Mouse (Mus musculus) hindbrain, embryonic 13.5 days (tissue): Measurements from ENCODE around the gene Castor2. TPM values are rescaled to one million over a fixed set of nuclear protein-coding genes. Genes with fewer than 3 reads are reported as not detected.

Experiments used
- ATAC-seq: fragments of 200-750 bp; cut with Nextera tagmentation; 2 replicates; pipeline ENCODE4 v1.8.0; 2017; ENCODE audit warnings: moderate TSS enrichment; ENCODE audit not compliant: low FRiP score
- H3K27ac ChIP-seq: fragments of 300-500 bp; sonication (generic); 2 replicates; pipeline ENCODE4 v1.5.1; 2015; ENCODE audit warnings: inconsistent platforms, mild to moderate bottlenecking, moderate library complexity
- H3K27me3 ChIP-seq: fragments of 300-500 bp; sonication (generic); 2 replicates; pipeline ENCODE4 v1.6.1; 2015; ENCODE audit warnings: mild to moderate bottlenecking, inconsistent platforms
- H3K36me3 ChIP-seq: fragments of 300-500 bp; sonication (generic); 2 replicates; pipeline ENCODE4 v1.6.1; 2015; ENCODE audit warnings: mild to moderate bottlenecking, inconsistent platforms
- H3K4me1 ChIP-seq: fragments of 300-500 bp; sonication (generic); replicated peaks from 2 replicates; pipeline ENCODE4 v1.6.1; 2015; ENCODE audit warnings: inconsistent platforms
- H3K4me2 ChIP-seq: fragments of 300-500 bp; sonication (generic); 2 replicates; pipeline ENCODE4 v1.6.1; 2015; ENCODE audit warnings: inconsistent platforms, mild to moderate bottlenecking, moderate library complexity
- H3K4me3 ChIP-seq: fragments of 300-500 bp; sonication (generic); 2 replicates; pipeline ENCODE4 v1.5.1; 2015; ENCODE audit warnings: mild to moderate bottlenecking, inconsistent platforms
- H3K9ac ChIP-seq: fragments of 300-500 bp; sonication (generic); 2 replicates; pipeline ENCODE4 v1.6.1; 2015; ENCODE audit warnings: mild to moderate bottlenecking, inconsistent platforms
- H3K9me3 ChIP-seq: fragments of 300-500 bp; sonication (generic); 2 replicates; pipeline ENCODE4 v1.6.1; 2016; ENCODE audit warnings: inconsistent platforms
- WGBS: fragments of 180-500 bp; shearing (Covaris S2); methylation state at CpG from one replicate; pipeline ENCODE4 v1.1.7; 2015; 5-methylcytosine and 5-hydroxymethylcytosine counted together
- polyA plus RNA-seq: library from polyadenylated mRNA; unstranded; fragments of >200 nt; fragmentation: Nextera tagmentation; extraction: Ambion mirVana; gene quantifications from 2 replicates; pipeline ENCODE4 v1.2.1, GENCODE M21; 2015

Gene Castor2
- polyA plus RNA-seq: 23.8 and 29.3 TPM in 2 replicates

- H3K4me1 ChIP-seq: peaks cover 36% of the 10 kb centered on the region
- H3K36me3 ChIP-seq: peaks cover 4% of the 10 kb centered on the region; the same call in 1 of the 2 replicates
- no peaks in the 10 kb centered on the region for H3K9me3 ChIP-seq
- peak within 1 kb of the TSS; percentile 95 for H3K27ac ChIP-seq
- H3K9ac ChIP-seq: peak within 1 kb of the TSS; percentile 90
- 0% methylated on average over 50 of the region's 58 CpGs for WGBS
- peak; percentile 92 for ATAC-seq
- H3K4me2 ChIP-seq: peak within 1 kb of the TSS; percentile 74
- peak within 1 kb of the TSS; percentile 83 for H3K4me3 ChIP-seq
- H3K27me3 ChIP-seq: no peaks in the 10 kb centered on the region
Observed at GRCm38 (mm10) chr5:134099496-134100211, at the start of gene Castor2. TSS of gene Castor2 (plus strand) at chr5:134099711.

- WGBS: 35% methylated on average over 10 of the region's 10 CpGs
Observed at GRCm38 (mm10) chr5:134050711-134051110, 48.8 kb upstream of the Castor2 start.

GRCm38 (mm10) chr5:134052614-134053013, 46.9 kb upstream of the Castor2 start:
- Histone ChIP-seq H3K4me2 (no peak overlapping the region), H3K27ac (no peak overlapping the region), H3K4me3 (no peak overlapping the region), H3K36me3 (no peaks in the 10 kb centered on the region), H3K9me3 (no peaks in the 10 kb centered on the region), H3K27me3 (peaks cover 6% of the 10 kb centered on the region; the same call in 1 of the 2 replicates), H3K9ac (no peak overlapping the region), H3K4me1 (peaks cover 5% of the 10 kb centered on the region)
- ATAC-seq: no peak
- WGBS: 85% methylated on average over 4 of the region's 4 CpGs

More at GRCm38 (mm10) chr5:134050711-134051110, 48.8 kb upstream of the Castor2 start:
- H3K27me3 ChIP-seq: peaks cover 4% of the 10 kb centered on the region; the same call in 1 of the 2 replicates
- H3K9me3 ChIP-seq: no peaks in the 10 kb centered on the region
- no peak for ATAC-seq
- peaks cover 5% of the 10 kb centered on the region for H3K4me1 ChIP-seq
- H3K27ac ChIP-seq: no peak overlapping the region
- no peaks in the 10 kb centered on the region for H3K36me3 ChIP-seq
- no peak overlapping the region for H3K4me3 ChIP-seq
- no peak overlapping the region for H3K9ac ChIP-seq
- no peak overlapping the region for H3K4me2 ChIP-seq

- H3K27me3 ChIP-seq: peaks cover 6% of the 10 kb centered on the region; the same call in 1 of the 2 replicates
- peaks cover 11% of the 10 kb centered on the region for H3K4me1 ChIP-seq
- no peak overlapping the region for H3K27ac ChIP-seq
- H3K9ac ChIP-seq: no peak overlapping the region
- no peaks in the 10 kb centered on the region for H3K36me3 ChIP-seq
- no peak for ATAC-seq
- H3K4me2 ChIP-seq: no peak overlapping the region
- WGBS: 61% methylated on average over 4 of the region's 4 CpGs
- H3K4me3 ChIP-seq: no peak overlapping the region
- H3K9me3 ChIP-seq: no peaks in the 10 kb centered on the region
Observed at GRCm38 (mm10) chr5:134054496-134054895, 45.0 kb upstream of the Castor2 start.

GRCm38 (mm10) chr5:134058793-134059352, 40.6 kb upstream of the Castor2 start:
- no peak overlapping the region for H3K4me2 ChIP-seq
- H3K4me3 ChIP-seq: no peak overlapping the region
- no peaks in the 10 kb centered on the region for H3K36me3 ChIP-seq
- WGBS: 54% methylated on average over 13 of the region's 13 CpGs
- ATAC-seq: no peak
- 0 out of 2 replicates have a peak, but pooled peaks cover 8% of the 10 kb centered on the region for H3K27me3 ChIP-seq
- peaks cover 9% of the 10 kb centered on the region for H3K4me1 ChIP-seq
- no peak overlapping the region for H3K9ac ChIP-seq
- H3K9me3 ChIP-seq: no peaks in the 10 kb centered on the region
- H3K27ac ChIP-seq: no peak overlapping the region

- no peak overlapping the region for H3K9ac ChIP-seq
- H3K27me3 ChIP-seq: 0 out of 2 replicates have a peak, but pooled peaks cover 6% of the 10 kb centered on the region
- peaks cover 9% of the 10 kb centered on the region for H3K4me1 ChIP-seq
- H3K36me3 ChIP-seq: no peaks in the 10 kb centered on the region
- no peak overlapping the region for H3K4me3 ChIP-seq
- H3K27ac ChIP-seq: no peak overlapping the region
- WGBS: 56% methylated on average over 15 of the region's 15 CpGs
- H3K4me2 ChIP-seq: no peak overlapping the region
- H3K9me3 ChIP-seq: no peaks in the 10 kb centered on the region
- no peak for ATAC-seq
Observed at GRCm38 (mm10) chr5:134063362-134064064, 36.0 kb upstream of the Castor2 start.

- 0 out of 2 replicates have a peak, but pooled peaks cover 3% of the 10 kb centered on the region for H3K4me1 ChIP-seq
- H3K9ac ChIP-seq: no peak overlapping the region
- 0 out of 2 replicates have a peak, but pooled peaks cover 6% of the 10 kb centered on the region for H3K9me3 ChIP-seq
- H3K4me3 ChIP-seq: no peak overlapping the region
- 0 out of 2 replicates have a peak, but pooled peaks cover 6% of the 10 kb centered on the region for H3K27me3 ChIP-seq
- 55% methylated on average over 3 of the region's 3 CpGs for WGBS
- no peak overlapping the region for H3K4me2 ChIP-seq
- H3K36me3 ChIP-seq: no peaks in the 10 kb centered on the region
- no peak for ATAC-seq
- H3K27ac ChIP-seq: no peak overlapping the region
Observed at GRCm38 (mm10) chr5:134066261-134066660, 33.2 kb upstream of the Castor2 start.

- no peak overlapping the region for H3K27ac ChIP-seq
- no peaks in the 10 kb centered on the region for H3K36me3 ChIP-seq
- 0 out of 2 replicates have a peak, but pooled peaks cover 6% of the 10 kb centered on the region for H3K9me3 ChIP-seq
- no peak overlapping the region for H3K4me3 ChIP-seq
- no peak overlapping the region for H3K4me2 ChIP-seq
- no peak overlapping the region for H3K9ac ChIP-seq
- H3K4me1 ChIP-seq: peaks cover 4% of the 10 kb centered on the region; the same call in 1 of the 2 replicates
- ATAC-seq: no peak
- 31% methylated on average over 1 of the region's 1 CpGs for WGBS
- H3K27me3 ChIP-seq: no peaks in the 10 kb centered on the region
Observed at GRCm38 (mm10) chr5:134067924-134068323, 31.6 kb upstream of the Castor2 start.

GRCm38 (mm10) chr5:134073512-134074041, 25.9 kb upstream of the Castor2 start:
- WGBS: 44% methylated on average over 17 of the region's 17 CpGs
- Histone ChIP-seq H3K9ac (no peak overlapping the region), H3K4me3 (no peak overlapping the region), H3K4me1 (peaks cover 13% of the 10 kb centered on the region), H3K27ac (peak overlapping the region; percentile 49; the same call in 1 of the 2 replicates), H3K9me3 (0 out of 2 replicates have a peak, but pooled peaks cover 6% of the 10 kb centered on the region), H3K4me2 (no peak overlapping the region), H3K27me3 (no peaks in the 10 kb centered on the region), H3K36me3 (no peaks in the 10 kb centered on the region)
- peak; percentile 87 for ATAC-seq

- Histone ChIP-seq H3K36me3 (no peaks in the 10 kb centered on the region), H3K4me3 (no peak overlapping the region), H3K4me1 (peaks cover 13% of the 10 kb centered on the region), H3K27ac (peak overlapping the region; percentile 49; the same call in 1 of the 2 replicates), H3K27me3 (no peaks in the 10 kb centered on the region), H3K9ac (no peak overlapping the region), H3K4me2 (no peak overlapping the region), H3K9me3 (0 out of 2 replicates have a peak, but pooled peaks cover 6% of the 10 kb centered on the region)
- ATAC-seq: no peak
Observed at GRCm38 (mm10) chr5:134074368-134074767, 25.1 kb upstream of the Castor2 start.

- no peak for ATAC-seq
- H3K27ac ChIP-seq: no peak overlapping the region
- 93% methylated on average over 11 of the region's 11 CpGs for WGBS
- H3K4me2 ChIP-seq: no peak overlapping the region
- H3K9me3 ChIP-seq: no peaks in the 10 kb centered on the region
- no peaks in the 10 kb centered on the region for H3K27me3 ChIP-seq
- H3K4me1 ChIP-seq: peaks cover 23% of the 10 kb centered on the region
- no peak overlapping the region for H3K4me3 ChIP-seq
- no peaks in the 10 kb centered on the region for H3K36me3 ChIP-seq
- H3K9ac ChIP-seq: no peak overlapping the region
Observed at GRCm38 (mm10) chr5:134076175-134076574, 23.3 kb upstream of the Castor2 start.
